Mouse (Mus musculus) gastrocnemius, postnatal 10 days (tissue): ENCODE results near the gene Mcrip1. TPM values are rescaled to one million over a fixed set of nuclear protein-coding genes. Genes with fewer than 3 reads are reported as not detected.

ENCODE experiments used
- DNase-seq: peaks from one replicate; pipeline ENCODE4 v3.0.0; 2021; ENCODE audit warnings: mixed read lengths
- total RNA-seq, 2 experiments: library from RNA; stranded (reverse); gene quantifications; 2 replicates each; pipeline ENCODE4 v1.2.3; 2021

Gene Mcrip1
- total RNA-seq, 2 experiments from 2014 or later: 51.3 to 52.7 TPM

DNA sequence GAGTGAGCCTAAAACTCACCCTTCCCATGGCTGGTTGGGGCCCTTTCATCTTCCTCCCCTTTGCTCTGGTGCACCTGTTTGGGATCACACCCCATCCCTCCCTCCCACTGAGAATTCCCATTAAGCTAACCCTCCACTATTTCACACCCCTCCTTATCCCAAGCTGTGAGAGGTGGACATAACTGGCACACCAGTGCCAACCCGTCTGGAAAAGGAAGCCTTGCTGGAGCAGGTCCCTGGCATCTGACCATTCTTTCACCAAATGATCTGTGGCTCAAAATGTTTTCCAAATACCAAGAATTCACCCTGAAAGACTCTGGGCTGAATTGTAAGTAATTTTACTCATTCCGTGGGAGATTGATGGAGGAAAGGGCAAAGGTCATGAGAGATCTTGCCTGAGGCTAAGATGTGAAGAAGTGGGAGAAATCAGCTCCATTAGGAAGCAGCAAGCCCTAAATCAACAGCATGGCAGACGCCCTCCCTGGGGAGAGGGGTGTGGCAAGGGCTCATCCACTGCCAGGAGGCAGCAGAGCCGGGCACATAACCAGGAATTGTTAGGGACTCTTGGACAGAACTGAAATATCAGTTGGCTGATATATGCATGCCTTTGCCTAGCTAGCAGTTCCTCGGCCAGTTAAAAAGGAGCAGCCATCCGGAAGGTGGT, 36.6 kb downstream of the Mcrip1 start:
- DNase-seq: no peak

DNA sequence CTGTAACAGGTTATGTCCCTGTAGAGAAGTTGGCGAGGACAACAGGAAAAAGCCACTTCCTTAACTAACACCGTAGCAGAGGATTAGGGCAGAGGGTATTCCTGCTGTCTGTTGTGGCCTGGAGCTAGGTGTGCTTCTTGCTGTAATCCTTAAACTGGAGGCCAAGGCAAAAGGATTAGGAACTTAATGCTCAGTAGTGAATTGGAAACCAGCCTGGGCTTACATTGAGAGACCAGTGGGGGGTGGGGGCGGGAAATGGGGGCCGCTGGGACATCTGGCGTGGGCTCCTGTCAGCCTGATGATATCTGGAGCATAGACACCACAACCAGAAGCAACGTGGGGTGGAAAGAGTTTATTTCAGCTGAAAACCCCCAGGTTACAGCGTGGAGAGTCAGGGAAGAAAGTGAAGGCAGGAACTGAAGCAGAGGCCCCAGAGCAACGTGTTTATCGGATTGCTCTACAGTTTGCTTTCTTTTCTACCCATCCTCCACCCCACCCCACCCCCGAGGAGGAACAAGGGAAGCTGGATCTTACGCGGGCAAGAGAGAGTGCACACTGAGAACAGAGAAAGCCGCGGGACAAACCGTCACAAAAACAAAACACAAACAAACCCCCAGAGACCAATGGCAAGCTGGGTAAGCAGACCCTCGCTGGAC, 39.0 kb downstream of the Mcrip1 start:
- no peak for DNase-seq

DNA sequence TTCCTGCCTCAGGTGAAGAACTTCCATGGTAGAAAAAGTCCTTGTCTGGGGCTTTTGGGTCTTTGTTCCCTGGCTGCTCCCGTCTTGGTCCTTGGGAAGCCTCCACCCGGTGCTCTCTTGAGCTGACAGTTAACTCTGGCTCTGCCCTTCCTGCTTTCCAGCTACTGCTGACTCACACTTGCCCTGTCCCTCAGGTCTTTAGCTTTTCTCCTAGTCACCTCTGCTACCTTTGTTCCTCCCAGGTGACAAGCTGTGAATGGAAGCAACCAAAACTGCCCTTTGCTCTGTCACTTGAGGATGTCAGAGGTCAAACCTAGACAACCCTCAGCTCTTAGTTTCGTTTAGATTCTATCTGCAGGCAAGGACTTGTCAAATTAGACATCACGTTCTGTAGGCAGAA, 39.6 kb downstream of the Mcrip1 start:
- no peak for DNase-seq

DNA sequence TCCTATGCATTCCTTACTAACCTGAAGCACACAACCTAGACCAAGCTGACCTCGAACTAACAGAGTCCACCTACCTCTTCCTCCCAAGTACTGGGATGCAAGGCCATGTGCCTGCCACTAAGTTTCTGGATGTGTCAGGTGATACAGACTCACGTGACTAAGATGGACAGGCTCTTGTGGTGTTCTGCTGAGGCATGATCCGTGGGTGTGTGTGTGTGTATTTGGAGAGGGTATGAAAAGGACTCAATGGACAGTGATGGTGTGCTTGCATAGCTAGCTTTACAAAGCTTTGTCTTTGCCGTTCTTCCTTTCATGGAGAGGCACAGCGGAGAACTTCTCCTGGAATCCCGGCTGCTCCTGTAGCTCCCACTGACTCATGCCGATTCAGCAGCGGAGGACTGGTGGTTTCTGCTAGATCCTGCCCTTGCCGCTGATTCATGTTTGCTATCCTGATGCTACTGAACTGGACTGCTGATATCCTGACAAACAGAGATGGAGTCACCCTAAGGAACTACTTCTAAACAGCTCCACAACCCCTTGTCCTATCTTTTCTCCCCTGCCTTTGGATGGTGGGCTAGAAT, 41.1 kb downstream of the Mcrip1 start:
- no peak for DNase-seq

DNA sequence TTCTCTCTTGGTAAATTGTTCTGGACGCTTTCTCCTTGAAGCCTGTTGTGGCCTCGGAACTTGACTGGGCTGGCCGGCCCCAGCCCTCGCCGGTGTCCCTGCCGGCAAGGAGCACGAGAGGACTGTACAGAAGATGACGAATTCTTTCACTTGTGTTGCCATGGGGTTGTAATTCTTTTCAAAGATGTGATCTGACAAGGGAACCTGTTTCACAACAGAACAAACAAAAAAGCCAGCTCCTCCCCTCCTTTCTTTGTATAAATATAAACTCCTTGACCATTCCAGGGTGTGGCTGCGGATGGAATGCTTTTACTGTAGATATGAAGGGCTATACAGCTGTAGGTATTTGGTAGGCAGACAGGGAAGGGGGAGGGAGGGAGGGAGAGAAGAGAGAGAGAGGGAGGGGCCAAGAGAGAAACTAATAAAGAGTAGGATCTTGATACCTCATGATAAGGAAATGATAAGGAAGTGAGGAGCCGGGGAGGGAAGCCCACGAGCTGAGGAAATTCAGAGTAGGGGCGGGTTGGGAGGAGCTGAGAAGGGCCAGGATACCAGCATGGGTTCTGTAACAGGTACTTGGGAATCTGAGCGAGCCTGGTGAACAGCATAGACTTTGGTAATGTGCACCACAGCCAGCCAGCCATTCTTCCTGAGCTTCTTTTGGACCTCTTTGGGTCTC, 41.8 kb downstream of the Mcrip1 start:
- no peak for DNase-seq

DNA sequence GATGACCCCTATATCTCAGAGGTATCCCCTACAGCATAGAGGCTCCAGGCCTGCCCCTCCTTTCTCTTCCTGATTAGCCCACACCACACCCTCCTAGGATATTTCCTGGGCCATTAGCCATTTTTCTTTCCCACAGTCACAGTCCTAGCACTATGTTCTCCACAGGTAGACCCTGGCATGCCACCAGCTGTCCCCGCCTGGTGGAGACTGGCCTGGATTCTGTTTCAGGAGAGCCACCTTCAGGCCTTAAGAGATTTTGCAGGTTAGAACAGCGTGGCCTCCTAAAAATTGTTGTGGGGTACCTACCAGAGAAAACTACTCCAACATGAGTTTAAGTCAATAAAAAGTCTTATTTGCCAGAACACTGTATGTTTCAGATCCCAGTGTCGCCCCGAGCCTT, 42.6 kb downstream of the Mcrip1 start:
- DNase-seq: no peak

DNA sequence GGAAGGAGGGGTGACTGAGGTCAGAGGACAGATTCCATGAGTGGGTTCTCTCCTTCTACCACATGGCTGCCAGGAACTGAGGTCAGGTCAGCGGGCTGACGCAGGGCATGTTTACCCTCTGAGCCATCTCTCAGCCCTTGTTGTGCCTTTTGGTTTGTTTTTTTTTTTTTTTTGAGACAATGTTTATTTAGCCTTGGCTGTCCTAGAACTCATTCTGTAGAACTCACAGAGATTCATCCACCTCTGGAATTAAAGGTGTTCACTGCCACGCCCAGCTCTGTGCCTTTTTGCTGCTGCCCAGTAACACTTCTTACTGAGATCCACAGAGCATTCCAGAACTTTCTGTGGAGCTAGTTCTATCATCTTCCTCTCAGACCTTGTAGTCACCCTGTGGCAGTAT, 43.9 kb downstream of the Mcrip1 start:
- no peak for DNase-seq

DNA sequence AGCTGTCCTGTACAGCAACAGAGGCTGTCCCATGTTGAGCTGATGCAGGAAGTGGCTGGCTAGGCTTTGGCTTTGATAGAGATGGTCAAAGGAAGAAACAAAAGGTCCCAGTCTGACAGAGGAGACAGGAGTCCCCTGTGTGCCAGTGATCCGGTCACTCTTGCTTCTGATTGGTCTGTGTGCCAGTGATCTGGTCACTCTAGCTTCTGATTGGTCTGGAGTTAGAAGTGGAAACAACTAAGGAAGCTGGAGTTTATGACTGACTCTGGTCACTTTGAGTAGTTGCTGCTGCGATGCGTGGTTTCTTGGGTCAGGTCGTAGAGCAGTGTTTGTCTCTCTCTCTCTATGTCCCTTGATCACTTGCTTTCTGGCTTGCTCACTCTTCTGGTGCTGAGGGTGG, 47.8 kb downstream of the Mcrip1 start:
- no peak for DNase-seq

DNA sequence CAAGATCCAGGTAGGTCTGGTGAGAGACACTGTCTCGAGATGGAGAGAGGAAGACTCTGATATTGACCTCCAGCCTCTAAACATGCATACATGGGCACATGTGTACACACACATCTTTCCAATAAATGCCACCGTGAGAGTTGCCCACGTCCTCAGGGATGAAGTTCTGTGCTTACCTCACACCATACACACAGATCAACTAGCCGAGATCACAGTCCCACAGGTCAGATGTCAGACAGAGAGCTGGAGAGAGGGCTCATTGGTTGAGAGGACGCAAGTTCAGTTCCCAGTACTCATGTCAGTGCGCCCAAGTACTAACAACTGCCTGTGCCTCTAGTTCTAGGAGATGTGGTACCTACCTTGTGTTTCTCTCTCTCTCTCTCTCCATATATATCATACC, 48.5 kb downstream of the Mcrip1 start:
- no peak for DNase-seq

DNA sequence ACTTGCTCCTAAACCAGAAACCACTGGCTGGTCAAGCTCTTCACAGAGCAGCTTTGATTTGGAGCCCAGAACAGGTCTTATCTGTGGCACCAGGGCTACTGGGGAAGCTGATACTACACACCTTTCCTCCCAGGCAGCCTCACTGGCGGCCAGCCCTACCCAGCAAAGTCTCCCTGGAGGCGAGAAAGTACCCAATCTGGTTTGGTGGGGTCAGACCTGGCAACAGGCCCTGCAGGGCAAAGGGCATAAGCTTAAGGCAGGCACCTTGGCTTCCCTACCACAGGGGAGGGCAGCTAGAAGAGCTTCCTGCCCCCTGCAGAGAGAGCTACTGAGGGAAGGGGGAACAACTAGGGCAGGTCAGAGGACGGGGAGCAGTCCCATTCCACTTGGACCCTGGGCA, 49.2 kb downstream of the Mcrip1 start:
- no peak for DNase-seq

DNA sequence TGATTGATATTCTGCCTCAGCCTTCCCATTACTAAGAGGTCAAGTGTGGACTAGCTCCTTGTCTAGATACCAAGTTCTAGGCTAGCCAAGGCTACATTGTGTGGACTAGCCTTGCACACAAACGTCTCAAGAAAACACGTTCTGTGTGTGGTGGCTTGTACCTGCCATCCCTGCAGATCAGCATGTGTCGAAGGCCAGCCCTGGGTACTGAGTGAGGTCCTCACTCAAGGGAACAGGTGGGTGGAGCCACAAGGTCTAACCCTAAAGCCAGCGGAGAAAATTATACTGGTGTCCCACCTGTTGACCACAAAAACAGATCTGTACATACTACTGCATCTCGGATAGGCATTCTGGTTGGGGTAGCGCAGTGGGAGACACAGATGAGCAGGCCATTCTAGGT, 49.6 kb downstream of the Mcrip1 start:
- DNase-seq: no peak

DNA sequence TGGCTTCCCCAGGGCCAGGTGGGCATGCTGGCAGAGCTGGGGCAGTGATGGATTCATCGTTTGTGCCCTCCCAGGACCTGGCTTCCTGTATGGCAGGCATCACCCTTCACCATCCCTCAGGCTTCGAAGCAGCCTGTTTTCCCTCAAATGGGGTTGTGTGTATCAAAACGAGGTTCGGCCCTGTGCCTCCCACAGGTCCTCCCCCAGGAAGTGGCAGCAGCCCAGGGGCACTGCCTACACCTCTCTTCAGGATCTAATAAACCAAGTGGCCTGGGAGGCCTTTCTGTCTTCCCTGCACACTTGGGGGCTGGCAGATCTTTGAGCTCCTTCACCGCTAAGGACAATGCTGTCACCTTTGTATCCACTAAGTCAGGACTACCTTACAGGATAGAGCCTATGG, 50.6 kb downstream of the Mcrip1 start:
- DNase-seq: no peak

DNA sequence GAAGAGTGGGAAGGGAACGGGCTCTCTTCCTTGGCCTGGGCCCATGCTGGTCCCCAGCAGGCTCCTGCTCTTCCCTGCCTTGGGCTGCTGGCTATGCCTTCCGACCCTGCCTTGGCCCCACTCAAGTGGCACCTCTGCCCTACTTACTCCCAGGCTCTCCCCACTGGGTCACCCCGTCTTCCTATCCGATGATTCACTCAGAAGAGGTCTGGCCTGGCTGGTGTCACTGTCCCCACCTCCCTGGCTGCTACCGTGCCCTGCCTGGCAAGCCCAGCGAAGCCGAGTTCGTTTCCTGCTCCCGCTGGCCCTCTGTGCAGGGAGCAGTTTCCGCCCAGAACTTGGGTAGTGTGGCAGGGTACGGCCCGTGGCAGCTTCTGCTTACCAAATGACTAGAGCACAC, 51.3 kb downstream of the Mcrip1 start:
- no peak for DNase-seq

DNA sequence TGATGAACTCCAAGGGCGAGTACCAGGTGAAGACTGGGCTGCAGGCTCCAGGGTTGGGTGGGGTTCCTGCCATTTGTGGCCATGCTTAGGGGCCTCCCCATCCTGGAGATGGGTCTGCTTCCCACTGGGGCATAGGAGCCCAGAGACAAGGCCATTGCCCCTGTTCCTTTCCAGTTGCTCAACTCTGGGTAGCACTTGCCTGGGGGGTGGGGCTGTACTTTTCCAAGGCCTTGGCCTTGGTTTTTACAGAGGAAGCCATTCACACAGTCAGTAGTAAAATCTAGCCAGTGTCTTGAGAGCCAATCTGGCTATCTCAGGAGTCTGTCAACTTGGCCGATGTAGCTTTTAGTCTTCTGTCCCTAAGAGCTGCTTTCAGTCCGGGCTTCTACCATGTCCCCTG, 52.1 kb downstream of the Mcrip1 start:
- DNase-seq: no peak

DNA sequence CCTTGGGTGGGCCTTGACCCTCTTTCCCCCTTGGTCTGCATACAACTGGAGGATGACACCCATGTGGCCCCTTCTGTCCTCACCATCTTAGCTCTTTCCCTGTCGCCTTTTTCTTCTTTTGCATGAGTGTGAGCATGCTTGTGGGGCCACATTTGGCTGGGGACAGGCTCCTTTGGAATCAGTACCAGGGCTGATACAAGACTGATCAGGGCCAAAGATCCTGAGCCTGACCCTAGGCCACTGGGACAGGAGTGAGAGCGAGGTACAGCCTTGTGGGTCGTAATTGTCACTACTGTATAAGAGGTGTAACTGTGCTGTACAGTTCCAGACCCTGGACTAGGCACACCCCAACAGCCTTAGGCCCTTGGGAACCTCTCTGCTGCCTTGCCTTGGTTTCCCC, 55.6 kb downstream of the Mcrip1 start:
- DNase-seq: no peak

DNA sequence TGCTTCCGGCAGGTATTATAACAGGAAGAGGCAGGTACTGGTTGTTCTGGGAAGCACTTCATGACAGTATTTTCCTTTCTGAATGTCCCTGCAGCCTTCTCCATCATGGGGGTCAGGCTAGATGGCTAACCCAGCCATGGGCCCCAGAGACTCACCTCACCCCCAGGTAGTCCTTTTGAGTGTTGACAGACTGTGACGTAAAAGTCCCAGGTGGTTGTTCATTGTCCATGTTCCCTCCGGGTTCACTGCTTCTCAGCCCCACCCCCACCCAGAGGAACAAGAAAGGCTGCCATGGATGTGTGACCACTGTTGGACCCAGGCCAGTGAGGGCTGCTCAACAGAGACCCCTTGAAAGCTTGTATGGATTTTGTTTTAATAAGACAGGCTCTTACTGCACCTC, 56.2 kb downstream of the Mcrip1 start:
- no peak for DNase-seq

Other genes starting within 250 kb of the Mcrip1 start
- 100 to 1,000 TPM; 439 to 618 TPM for gene Actg1, start 201.2 kb downstream of the Mcrip1 start, total RNA-seq
- under 1 TPM; 0.50 to 0.61 TPM for gene Fscn2, start 188.2 kb downstream of the Mcrip1 start, total RNA-seq
- 10 to 100 TPM; 14.6 to 15.3 TPM for gene Faap100, start 171.0 kb downstream of the Mcrip1 start, total RNA-seq
- 10 to 100 TPM; 60.6 to 66.6 TPM for gene Nploc4, start 112.0 kb downstream of the Mcrip1 start, total RNA-seq
- not detected for gene Tspan10, start 107.1 kb downstream of the Mcrip1 start, total RNA-seq
- gene Pde6g, start 96.2 kb downstream of the Mcrip1 start, total RNA-seq: under 1 TPM; 0.23 to 0.41 TPM
- 10 to 100 TPM; 21.2 to 24.1 TPM for gene Oxld1, start 91.7 kb downstream of the Mcrip1 start, total RNA-seq
- 1 to 10 TPM; 5.5 to 6.8 TPM for gene Ccdc137, start 91.6 kb downstream of the Mcrip1 start, total RNA-seq
- gene Arl16, start 82.1 kb downstream of the Mcrip1 start, total RNA-seq: 10 to 100 TPM; 16.1 to 17.5 TPM
- 100 to 1,000 TPM; 121 to 147 TPM for gene Mrpl12, start 65.1 kb downstream of the Mcrip1 start, total RNA-seq
- gene Slc25a10, start 57.9 kb downstream of the Mcrip1 start, total RNA-seq: 10 to 100 TPM in 1 of 2 experiments, 1 to 10 TPM in 1; 9.7 to 11.1 TPM
- under 1 TPM; 0.09 to 0.75 TPM for gene Gcgr, start 19.0 kb downstream of the Mcrip1 start, total RNA-seq
- gene Ppp1r27, start 1.4 kb upstream of the Mcrip1 start, total RNA-seq: 100 to 1,000 TPM; 156 to 183 TPM
- gene P4hb, start 23.5 kb upstream of the Mcrip1 start, total RNA-seq: 100 to 1,000 TPM; 349 to 414 TPM
- 100 to 1,000 TPM; 163 to 197 TPM for gene Arhgdia, start 31.9 kb upstream of the Mcrip1 start, total RNA-seq
- 10 to 100 TPM; 72.1 to 77.3 TPM for gene Alyref, start 48.6 kb upstream of the Mcrip1 start, total RNA-seq
- gene Anapc11, start 48.7 kb upstream of the Mcrip1 start, total RNA-seq: 10 to 100 TPM; 60.1 to 67.6 TPM
- gene Npb, start 58.8 kb upstream of the Mcrip1 start, total RNA-seq: not detected
- 10 to 100 TPM; 29.7 to 30.9 TPM for gene Pcyt2, start 68.2 kb upstream of the Mcrip1 start, total RNA-seq
- gene Sirt7, start 75.5 kb upstream of the Mcrip1 start, total RNA-seq: 1 to 10 TPM; 6.5 to 9.2 TPM
- 10 to 100 TPM; 27.6 to 39.6 TPM for gene Mafg, start 83.9 kb upstream of the Mcrip1 start, total RNA-seq
- 10 to 100 TPM; 15.1 to 18.1 TPM for gene Pycr1, start 94.0 kb upstream of the Mcrip1 start, total RNA-seq
- gene Myadml2, start 98.4 kb upstream of the Mcrip1 start, total RNA-seq: 10 to 100 TPM; 89.2 to 92.0 TPM
- 1 to 10 TPM in 1 of 2 experiments, not detected in 1; 1.2 TPM for gene Notum, start 111.4 kb upstream of the Mcrip1 start, total RNA-seq
- gene Aspscr1, start 123.2 kb upstream of the Mcrip1 start, total RNA-seq: 10 to 100 TPM; 34.8 to 39.8 TPM
- gene Cenpx, start 164.0 kb upstream of the Mcrip1 start, total RNA-seq: 10 to 100 TPM; 34.9 to 35.6 TPM
- gene Lrrc45, start 164.2 kb upstream of the Mcrip1 start, total RNA-seq: 10 to 100 TPM in 1 of 2 experiments, 1 to 10 TPM in 1; 7.7 to 10.1 TPM
- gene Rac3, start 171.7 kb upstream of the Mcrip1 start, total RNA-seq: 1 to 10 TPM; 1.8 to 2.7 TPM
- gene Dcxr, start 177.6 kb upstream of the Mcrip1 start, total RNA-seq: 1 to 10 TPM; 3.4 to 3.7 TPM
- gene Cbr2, start 182.4 kb upstream of the Mcrip1 start, total RNA-seq: 10 to 100 TPM in 1 of 2 experiments, 1 to 10 TPM in 1; 9.9 to 10.8 TPM
- gene Hmga1b, start 213.1 kb upstream of the Mcrip1 start, total RNA-seq: 10 to 100 TPM; 13.3 to 15.9 TPM
- 1 to 10 TPM; 6.3 to 7.7 TPM for gene Rfng, start 234.5 kb upstream of the Mcrip1 start, total RNA-seq
- gene Gps1, start 234.5 kb upstream of the Mcrip1 start, total RNA-seq: 10 to 100 TPM; 57.3 to 61.5 TPM
- 10 to 100 TPM; 29.9 to 34.0 TPM for gene Dus1l, start 246.7 kb upstream of the Mcrip1 start, total RNA-seq